In the genomic region with DNA sequence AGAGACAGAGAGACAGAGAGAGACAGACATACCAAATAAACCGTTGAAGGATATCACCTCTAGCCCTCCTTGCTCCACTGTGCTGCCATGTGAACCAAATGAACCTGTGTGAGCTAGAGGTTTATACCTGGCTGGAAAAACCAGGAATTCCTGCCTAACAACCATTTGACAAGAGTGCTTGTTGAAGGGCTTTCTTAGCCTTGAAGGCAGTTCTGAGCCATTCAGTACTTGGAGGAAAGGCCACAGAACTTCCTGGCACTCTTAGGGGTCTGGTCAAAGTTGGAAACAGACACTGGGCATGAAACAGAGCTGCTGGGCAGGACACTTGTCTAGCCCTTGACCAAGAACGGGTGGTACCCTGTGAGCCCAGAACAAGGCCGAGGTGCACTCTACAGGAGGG, we compare ENCODE assay signal across 17 mouse cellular contexts. TPM values are rescaled to one million over a fixed set of nuclear protein-coding genes. Genes with fewer than 3 reads are reported as not detected.
DNase-seq lines count a peak whose midpoint lies in the region; ATAC-seq lines count a peak whose summit lies in the region.
"Had no signal": no experiment of that assay in that cellular context is flagged by ENCODE, and none has a peak within 500 bp of the region (broad histone marks: within the 10 kb centered on the region; RNA-seq: fewer than 3 reads in every experiment).

No protein-coding gene starts in this region.

- no peak overlapping the region for H3K9ac ChIP-seq in forebrain, embryonic 13.5 days
- H3K9ac ChIP-seq in forebrain, embryonic 11.5 days (ENCODE audit: low read length) = no peak overlapping the region
- H3K9ac ChIP-seq in kidney, embryonic 15.5 days = no peak overlapping the region
- no peak overlapping the region for H3K9ac ChIP-seq in limb, embryonic 13.5 days
- H3K9ac ChIP-seq: forebrain, postnatal 0 days; heart, embryonic 12.5 days had no signal

- no peak for DNase-seq in forebrain, embryonic 11.5 days (ENCODE audit: low spot score)
- DNase-seq in kidney, adult 18-20 months = no peak
- peak; percentile 69 for DNase-seq in adipocyte (ENCODE audit: low spot score)
- no peak for DNase-seq in natural killer cell, adult 2 months (ENCODE audit: low spot score in 2 of 2)
- no peak for DNase-seq in gastrocnemius, postnatal 10 days
- DNase-seq: adrenal gland, postnatal 36 days; cerebellum, adult 9-10 months; forebrain, postnatal 0 days; midbrain, embryonic 14.5 days; thymus, postnatal 36 days had no signal

- H3K9me3 ChIP-seq in forebrain, embryonic 13.5 days (replicated peaks) = no peaks in the 10 kb centered on the region
- H3K9me3 ChIP-seq in forebrain, embryonic 11.5 days (ENCODE audit: control insufficient read depth, low read length) = no peaks in the 10 kb centered on the region
- H3K9me3 ChIP-seq in kidney, embryonic 15.5 days (replicated peaks) = no peaks in the 10 kb centered on the region
- no peaks in the 10 kb centered on the region for H3K9me3 ChIP-seq in limb, embryonic 13.5 days
- H3K9me3 ChIP-seq: heart, embryonic 12.5 days had no signal

- H3K4me3 ChIP-seq in forebrain, embryonic 13.5 days = no peak overlapping the region
- H3K4me3 ChIP-seq in forebrain, embryonic 11.5 days (ENCODE audit: low read depth, low read length) = no peak overlapping the region
- no peak overlapping the region for H3K4me3 ChIP-seq in kidney, embryonic 15.5 days (replicated peaks)
- no peak overlapping the region for H3K4me3 ChIP-seq in limb, embryonic 13.5 days
- H3K4me3 ChIP-seq: heart, embryonic 12.5 days had no signal

- H3K4me2 ChIP-seq in forebrain, embryonic 13.5 days = no peak overlapping the region
- no peak overlapping the region for H3K4me2 ChIP-seq in forebrain, embryonic 11.5 days (ENCODE audit: low read depth, low read length, severe bottlenecking)
- H3K4me2 ChIP-seq in kidney, embryonic 15.5 days = no peak overlapping the region
- H3K4me2 ChIP-seq in limb, embryonic 13.5 days (replicated peaks) = 0 out of 2 replicates have a peak overlapping the region, but pooled peaks have one; percentile 82
- H3K4me2 ChIP-seq: liver, embryonic 11.5 days had no signal

- H3K27ac ChIP-seq in forebrain, embryonic 13.5 days = peak overlapping the region; percentile 1; the same call in 1 of the 2 replicates
- H3K27ac ChIP-seq in forebrain, embryonic 11.5 days (ENCODE audit: low read depth, low read length) = no peak overlapping the region
- peak overlapping the region; percentile 91 for H3K27ac ChIP-seq in kidney, embryonic 15.5 days
- H3K27ac ChIP-seq in limb, embryonic 13.5 days = no peak overlapping the region

- ATAC-seq in forebrain, embryonic 13.5 days = no peak
- no peak for ATAC-seq in forebrain, embryonic 11.5 days (replicated peaks; ENCODE audit: low FRiP score)
- ATAC-seq in kidney, embryonic 15.5 days (replicated peaks; ENCODE audit: low FRiP score) = no peak
- ATAC-seq in limb, embryonic 13.5 days (ENCODE audit: low FRiP score, low read depth) = no peak
- ATAC-seq: forebrain, postnatal 0 days had no signal

- WGBS in forebrain, embryonic 13.5 days = 93% methylated on average over 3 of the region's 3 CpGs
- 89% methylated on average over 3 of the region's 3 CpGs for WGBS in forebrain, embryonic 11.5 days
- WGBS in kidney, embryonic 15.5 days = 66% methylated on average over 3 of the region's 3 CpGs
- 73% methylated on average over 3 of the region's 3 CpGs for WGBS in limb, embryonic 13.5 days

- no peaks in the 10 kb centered on the region for H3K27me3 ChIP-seq in forebrain, embryonic 13.5 days
- H3K27me3 ChIP-seq in forebrain, embryonic 11.5 days (ENCODE audit: control insufficient read depth, insufficient read depth, low read length) = no peaks in the 10 kb centered on the region
- no peaks in the 10 kb centered on the region for H3K27me3 ChIP-seq in kidney, embryonic 15.5 days
- H3K27me3 ChIP-seq in limb, embryonic 13.5 days = no peaks in the 10 kb centered on the region
- H3K27me3 ChIP-seq: heart, embryonic 12.5 days had no signal

- peaks cover 20% of the 10 kb centered on the region for H3K4me1 ChIP-seq in forebrain, embryonic 13.5 days
- peaks cover 6% of the 10 kb centered on the region for H3K4me1 ChIP-seq in forebrain, embryonic 11.5 days (replicated peaks; ENCODE audit: control insufficient read depth, insufficient read depth, low read length)
- H3K4me1 ChIP-seq in kidney, embryonic 15.5 days = peaks cover 38% of the 10 kb centered on the region
- peaks cover 28% of the 10 kb centered on the region for H3K4me1 ChIP-seq in limb, embryonic 13.5 days

- no peaks in the 10 kb centered on the region for H3K36me3 ChIP-seq in forebrain, embryonic 13.5 days (ENCODE audit: poor library complexity, severe bottlenecking)
- no peaks in the 10 kb centered on the region for H3K36me3 ChIP-seq in forebrain, embryonic 11.5 days (ENCODE audit: control insufficient read depth, insufficient read depth, low read length)
- H3K36me3 ChIP-seq in kidney, embryonic 15.5 days = no peaks in the 10 kb centered on the region
- H3K36me3 ChIP-seq in limb, embryonic 13.5 days = no peaks in the 10 kb centered on the region
- H3K36me3 ChIP-seq: heart, embryonic 12.5 days had no signal

RNA-seq across cellular contexts. Expression of a gene that starts 2.1 kb away (rescaled TPM):
- polyA plus RNA-seq in forebrain, embryonic 13.5 days (2015; fragmentation: Nextera tagmentation; extraction: Ambion mirVana) = 20.6 and 24.8 TPM in 2 replicates
- 20.2 and 24.6 TPM in 2 replicates for polyA plus RNA-seq in forebrain, embryonic 11.5 days (2014; fragmentation: Nextera tagmentation; extraction: Ambion mirVana)
- polyA plus RNA-seq in kidney, embryonic 15.5 days (2015; fragmentation: Nextera tagmentation; extraction: Ambion mirVana) = 39.2 and 43.7 TPM in 2 replicates
- 42.5 and 45.3 TPM in 2 replicates for polyA plus RNA-seq in limb, embryonic 13.5 days (2015; fragmentation: Nextera tagmentation; extraction: Ambion mirVana)
- total RNA-seq in gastrocnemius, postnatal 10 days (2021) = 10 to 100 TPM; 10.9 to 15.9 TPM

RNA-seq across cellular contexts. Expression of a gene that starts 23.2 kb away (rescaled TPM):
- 34.6 and 40.4 TPM in 2 replicates for polyA plus RNA-seq in forebrain, embryonic 13.5 days (2015; fragmentation: Nextera tagmentation; extraction: Ambion mirVana)
- 36.1 and 37.7 TPM in 2 replicates for polyA plus RNA-seq in forebrain, embryonic 11.5 days (2014; fragmentation: Nextera tagmentation; extraction: Ambion mirVana)
- 30.7 and 38.3 TPM in 2 replicates for polyA plus RNA-seq in kidney, embryonic 15.5 days (2015; fragmentation: Nextera tagmentation; extraction: Ambion mirVana)
- 65.4 and 71.1 TPM in 2 replicates for polyA plus RNA-seq in limb, embryonic 13.5 days (2015; fragmentation: Nextera tagmentation; extraction: Ambion mirVana)
- 100 to 1,000 TPM; 260 to 285 TPM for total RNA-seq in gastrocnemius, postnatal 10 days (2021)
- total RNA-seq: hematopoietic stem cell, adult 5-6 weeks had no signal

RNA-seq across cellular contexts. Expression of a gene that starts 24.0 kb away (rescaled TPM):
- 3.9 and 6.1 TPM in 2 replicates for polyA plus RNA-seq in forebrain, embryonic 13.5 days (2015; fragmentation: Nextera tagmentation; extraction: Ambion mirVana)
- polyA plus RNA-seq in forebrain, embryonic 11.5 days (2014; fragmentation: Nextera tagmentation; extraction: Ambion mirVana) = 13.5 and 13.6 TPM in 2 replicates
- polyA plus RNA-seq in kidney, embryonic 15.5 days (2015; fragmentation: Nextera tagmentation; extraction: Ambion mirVana) = 30.0 and 35.6 TPM in 2 replicates
- polyA plus RNA-seq in limb, embryonic 13.5 days (2015; fragmentation: Nextera tagmentation; extraction: Ambion mirVana) = 5.9 and 7.6 TPM in 2 replicates
- total RNA-seq in gastrocnemius, postnatal 10 days (2021) = 1 to 10 TPM; 4.4 to 4.5 TPM
- total RNA-seq: hematopoietic stem cell, adult 5-6 weeks; left cerebral cortex, postnatal 10 days had no signal

Comparison
In these comparisons a context has a peak if more than half of its experiments do, and no peak if none do; other contexts are left out.
1. H3K27ac ChIP-seq: peak in forebrain, embryonic 13.5 days (single experiment) and kidney, embryonic 15.5 days (single experiment); none in forebrain, embryonic 11.5 days (single experiment) and limb, embryonic 13.5 days (single experiment).